Mouse (Mus musculus): ENCODE results near the gene Crebbp.

DNA sequence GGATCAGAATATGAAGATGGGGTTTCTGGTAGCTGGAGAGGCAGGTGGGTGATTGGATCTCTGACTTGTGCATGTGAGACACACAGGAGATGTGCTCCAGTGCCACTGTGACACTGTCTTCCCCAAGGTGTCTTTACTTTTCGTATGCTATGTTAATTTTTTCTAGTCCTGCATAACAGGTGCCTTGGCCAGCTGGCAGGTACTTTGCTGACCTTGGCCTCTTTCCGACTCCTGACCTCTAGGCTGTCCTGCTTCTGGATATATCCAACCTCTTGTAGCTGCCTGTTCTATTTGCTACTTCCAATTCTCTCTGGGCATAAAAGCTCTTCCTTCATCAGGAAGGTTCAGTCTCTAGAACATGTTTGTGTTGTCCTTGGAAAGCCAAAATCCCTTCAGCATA is 178.2 kb downstream of the Crebbp start:
- TF ChIP-seq TCF12 (IDR thresholded peaks at IDR 0.05; ENCODE audit: low read depth, low read length), result no peak
- TF ChIP-seq CTCF (conservative IDR thresholded peaks at IDR 0.05 in 1 of 2, IDR thresholded peaks at IDR 0.05 in 1 of 2; ENCODE audit: low read depth in 2 of 2, low read length in 2 of 2), result no peak
- TF ChIP-seq E2F4 (IDR thresholded peaks at IDR 0.05; ENCODE audit: insufficient replicate concordance, low read depth, low read length), result no peak
- TF ChIP-seq POLR2A (IDR thresholded peaks at IDR 0.05; ENCODE audit: low read depth, low read length), result no peak

All from CH12.LX (cell line).